Mouse (Mus musculus): ENCODE data around the gene 1110057P08Rik. TPM values are rescaled to one million over a fixed set of nuclear protein-coding genes. Genes with fewer than 3 reads are reported as not detected.
"Not testable (repeated sequence)": the region's sequence is repeated elsewhere in the genome, so short reads cannot be mapped to it uniquely, and the experiment has no call there.

1110057P08Rik gene
- total RNA-seq (2021), result not detected

DNA sequence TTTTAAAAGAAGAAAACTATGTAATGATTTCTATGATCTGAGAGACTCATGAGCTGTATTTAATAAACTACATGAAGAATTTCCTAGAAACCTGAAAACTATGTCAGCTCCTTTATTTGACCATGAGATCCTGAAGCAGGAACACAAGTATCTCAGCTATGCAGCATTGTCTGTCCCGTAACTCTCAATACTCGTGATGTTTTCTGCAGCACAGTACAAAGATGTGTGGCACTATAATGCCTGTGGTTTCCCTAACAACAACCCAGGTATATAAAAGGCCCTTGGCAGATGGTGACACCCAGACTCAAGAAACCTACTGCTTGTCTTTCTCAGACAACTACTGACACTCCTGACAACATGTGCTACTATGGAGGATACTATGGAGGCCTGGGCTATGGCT is at the start of gene 1110057P08Rik:
1110057P08Rik (plus strand) TSS at position 301 of the 400 bp plus-strand sequence.
- DNase-seq, result no peak
- intact Hi-C loops (cut with DNase I), result no loop called here

DNA sequence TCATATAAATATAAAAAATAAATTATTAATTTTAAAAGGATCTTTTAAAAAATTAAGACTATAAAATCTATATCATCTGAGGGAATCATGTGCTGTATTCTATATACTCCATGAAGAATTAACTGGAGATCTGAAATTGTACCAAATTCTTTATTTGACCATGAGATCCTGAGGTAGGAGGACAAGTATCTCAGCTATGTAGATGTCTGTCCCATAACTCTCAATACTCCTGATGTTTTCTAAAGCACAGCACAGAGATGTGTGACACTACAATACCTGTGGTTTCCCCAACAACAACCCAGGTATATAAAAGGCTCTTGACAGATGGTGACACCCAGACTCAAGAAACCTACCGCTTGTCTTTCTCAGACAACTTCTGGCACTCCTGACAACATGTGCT is 34.0 kb upstream of the 1110057P08Rik start, which contains the start of gene Gm6358:
Gm6358 (plus strand) TSS at position 301 of the 400 bp plus-strand sequence.
- intact Hi-C loops (cut with DNase I), result no loop called here
- no peak for DNase-seq

GRCm38 (mm10) chr16:89150786-89151185 is 23.7 kb upstream of the 1110057P08Rik start, which contains the start of gene Gm10061:
Gene Gm10061, plus strand, starts transcription at chr16:89151086.
- no peak for DNase-seq
- intact Hi-C loops (cut with DNase I), result no loop called here

GRCm38 (mm10) chr16:89157652-89158051 is 16.9 kb upstream of the 1110057P08Rik start, which contains the start of gene Gm9789:
Gene Gm9789, plus strand, starts transcription at chr16:89157952.
- DNase-seq, result no peak
- intact Hi-C loops (cut with DNase I), result no loop called here

- intact Hi-C loops (cut with DNase I); DNase-seq: not testable (repeated sequence)
Observed at GRCm38 (mm10) chr16:89169190-89169589, 5.3 kb upstream of the 1110057P08Rik start, which contains the start of gene Gm7735. Gene Gm7735, plus strand, starts transcription at chr16:89169490.

GRCm38 (mm10) chr16:89188621-89189020 is 14.1 kb downstream of the 1110057P08Rik start:
- no peak for DNase-seq
- intact Hi-C loops (cut with DNase I), result no loop called here

- intact Hi-C loops (cut with DNase I), result no loop called here
- DNase-seq, result no peak
Observed at GRCm38 (mm10) chr16:89205561-89205960, 31.0 kb downstream of the 1110057P08Rik start, which contains the start of gene Krtap20-2. Gene Krtap20-2, plus strand, starts transcription at chr16:89205861.

Other genes starting within 250 kb of the 1110057P08Rik start
- gene Krtap19-9b, start 242.5 kb upstream of the 1110057P08Rik start, total RNA-seq (2021), result not detected
- gene Krtap16-3, start 211.9 kb upstream of the 1110057P08Rik start, total RNA-seq (2021), result not detected
- not detected for gene Krtap22-2, start 164.0 kb upstream of the 1110057P08Rik start, total RNA-seq (2021)
- gene Gm10229, start 159.5 kb upstream of the 1110057P08Rik start, total RNA-seq (2021), result not detected
- not detected for gene Krtap6-1, start 143.0 kb upstream of the 1110057P08Rik start, total RNA-seq (2021)
- gene Gm10228, start 133.3 kb upstream of the 1110057P08Rik start, total RNA-seq (2021), result not detected
- not detected for gene Krtap6-5, start 126.9 kb upstream of the 1110057P08Rik start, total RNA-seq (2021)
- gene 1110025L11Rik, start 110.7 kb upstream of the 1110057P08Rik start, total RNA-seq (2021), result not detected
- gene Krtap6-3, start 90.7 kb upstream of the 1110057P08Rik start, total RNA-seq (2021), result not detected
- not detected for gene Gm6358, start 33.9 kb upstream of the 1110057P08Rik start, total RNA-seq (2021)
- not detected for gene Gm10061, start 23.6 kb upstream of the 1110057P08Rik start, total RNA-seq (2021)
- gene Gm9789, start 16.8 kb upstream of the 1110057P08Rik start, total RNA-seq (2021), result not detected
- gene Gm7735, start 5.2 kb upstream of the 1110057P08Rik start, total RNA-seq (2021), result not detected
- gene Krtap20-2, start 31.1 kb downstream of the 1110057P08Rik start, total RNA-seq (2021), result not detected
- gene Krtap21-1, start 229.1 kb downstream of the 1110057P08Rik start, total RNA-seq (2021), result not detected
- gene Krtap6-2, start 245.4 kb downstream of the 1110057P08Rik start, total RNA-seq (2021), result not detected

Data from left cerebral cortex, postnatal 4 days (tissue).